In the genomic region with DNA sequence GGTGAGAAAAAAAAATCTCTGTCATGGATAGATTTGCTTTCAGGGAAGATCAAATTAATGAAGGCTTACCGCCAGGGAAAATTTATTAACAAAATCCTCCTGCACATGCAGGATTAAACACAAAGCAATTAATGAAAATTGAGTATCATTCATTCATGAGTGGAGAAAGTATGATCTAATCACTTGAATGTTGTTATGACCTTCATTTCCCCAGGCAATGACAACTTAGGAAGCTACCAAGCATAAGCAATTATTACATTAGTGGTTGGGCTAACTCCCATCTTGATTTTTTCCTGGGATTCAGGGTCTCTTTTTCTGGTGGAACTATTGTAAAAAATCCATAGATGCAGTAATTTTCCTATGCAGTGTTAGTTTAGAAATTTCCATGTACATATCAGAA, we compare ENCODE assay signal across 30 mouse cellular contexts. TPM values are rescaled to one million over a fixed set of nuclear protein-coding genes. Genes with fewer than 3 reads are reported as not detected.
A peak's percentile ranks its signal among the peaks of the same experiment; 100 is the strongest.
DNase-seq lines count a peak whose midpoint lies in the region; ATAC-seq and TF ChIP-seq lines count a peak whose summit lies in the region.
"Had no signal": no experiment of that assay in that cellular context is flagged by ENCODE, and none has a peak within 500 bp of the region (broad histone marks: within the 10 kb centered on the region; RNA-seq: fewer than 3 reads in every experiment).

No protein-coding gene starts in this region.

- no peaks in the 10 kb centered on the region for H3K9me3 ChIP-seq in hindbrain, embryonic 12.5 days (replicated peaks)
- no peaks in the 10 kb centered on the region for H3K9me3 ChIP-seq in hindbrain, embryonic 10.5 days
- no peaks in the 10 kb centered on the region for H3K9me3 ChIP-seq in midbrain, postnatal 0 days (ENCODE audit: low read length)
- no peaks in the 10 kb centered on the region for H3K9me3 ChIP-seq in midbrain, embryonic 10.5 days (replicated peaks)
- H3K9me3 ChIP-seq in forebrain, embryonic 14.5 days (replicated peaks; ENCODE audit: control insufficient read depth, low read length) = no peaks in the 10 kb centered on the region
- H3K9me3 ChIP-seq in hindbrain, embryonic 14.5 days (ENCODE audit: control insufficient read depth, low read length) = no peaks in the 10 kb centered on the region
- H3K9me3 ChIP-seq: embryonic facial prominence, embryonic 13.5 days; hindbrain, embryonic 15.5 days; intestine, embryonic 15.5 days; liver, embryonic 13.5 days; megakaryocyte, embryonic 14.5 days; neural tube, embryonic 13.5 days; stomach, embryonic 15.5 days had no signal

- no peak for DNase-seq in hindbrain, embryonic 10.5 days (ENCODE audit: low spot score)
- DNase-seq in midbrain, postnatal 0 days (ENCODE audit: low spot score) = peak; percentile 18
- DNase-seq in midbrain, embryonic 10.5 days (ENCODE audit: low spot score) = no peak
- DNase-seq in forebrain, embryonic 14.5 days (ENCODE audit: low spot score) = peak; percentile 32
- no peak for DNase-seq in hindbrain, embryonic 14.5 days (ENCODE audit: low spot score)
- DNase-seq: adrenal gland, postnatal 25 days; B cell, adult 2 months; cerebellum, adult 18-20 months; gastrocnemius, postnatal 10 days; heart, postnatal 14 days; kidney, adult 8-10 months; liver, embryonic 13.5 days; lung, adult 18-20 months; lung, postnatal 4 days had no signal

- WGBS in hindbrain, embryonic 12.5 days = 71% methylated on average over 1 of the region's 1 CpGs
- whole genome bisulfite sequencing in hindbrain, embryonic 10.5 days = 85% methylated on average over 1 of the region's 1 CpGs
- WGBS in midbrain, postnatal 0 days = 66% methylated on average over 1 of the region's 1 CpGs
- WGBS in midbrain, embryonic 10.5 days = 89% methylated on average over 1 of the region's 1 CpGs
- 21% methylated on average over 1 of the region's 1 CpGs for WGBS in forebrain, embryonic 14.5 days
- 46% methylated on average over 1 of the region's 1 CpGs for WGBS in hindbrain, embryonic 14.5 days

- peaks cover 8% of the 10 kb centered on the region; the same call in 1 of the 2 replicates for H3K4me1 ChIP-seq in hindbrain, embryonic 12.5 days
- H3K4me1 ChIP-seq in hindbrain, embryonic 10.5 days (replicated peaks) = peaks cover 15% of the 10 kb centered on the region
- 0 out of 2 replicates have a peak, but pooled peaks cover 2% of the 10 kb centered on the region for H3K4me1 ChIP-seq in midbrain, postnatal 0 days (ENCODE audit: insufficient read depth, low read length)
- H3K4me1 ChIP-seq in midbrain, embryonic 10.5 days = peaks cover 19% of the 10 kb centered on the region
- H3K4me1 ChIP-seq in forebrain, embryonic 14.5 days (ENCODE audit: control insufficient read depth, insufficient read depth, low read length) = peaks cover 12% of the 10 kb centered on the region
- H3K4me1 ChIP-seq in hindbrain, embryonic 14.5 days (replicated peaks; ENCODE audit: control insufficient read depth, insufficient read depth, low read length) = peaks cover 12% of the 10 kb centered on the region
- H3K4me1 ChIP-seq: intestine, embryonic 15.5 days; liver, embryonic 13.5 days; megakaryocyte, embryonic 14.5 days; stomach, embryonic 15.5 days had no signal

- no peaks in the 10 kb centered on the region for H3K36me3 ChIP-seq in hindbrain, embryonic 12.5 days
- no peaks in the 10 kb centered on the region for H3K36me3 ChIP-seq in hindbrain, embryonic 10.5 days
- H3K36me3 ChIP-seq in midbrain, postnatal 0 days (ENCODE audit: insufficient read depth, low read length) = no peaks in the 10 kb centered on the region
- no peaks in the 10 kb centered on the region for H3K36me3 ChIP-seq in midbrain, embryonic 10.5 days
- no peaks in the 10 kb centered on the region for H3K36me3 ChIP-seq in forebrain, embryonic 14.5 days (ENCODE audit: control insufficient read depth, insufficient read depth, low read length)
- no peaks in the 10 kb centered on the region for H3K36me3 ChIP-seq in hindbrain, embryonic 14.5 days (replicated peaks; ENCODE audit: control insufficient read depth, insufficient read depth)
- H3K36me3 ChIP-seq: embryonic facial prominence, embryonic 13.5 days; hindbrain, embryonic 15.5 days; intestine, embryonic 15.5 days; liver, embryonic 13.5 days; neural tube, embryonic 13.5 days; stomach, embryonic 15.5 days had no signal

- H3K4me3 ChIP-seq in hindbrain, embryonic 12.5 days = no peak overlapping the region
- H3K4me3 ChIP-seq in hindbrain, embryonic 10.5 days = no peak overlapping the region
- no peak overlapping the region for H3K4me3 ChIP-seq in midbrain, postnatal 0 days (ENCODE audit: low read depth, low read length)
- no peak overlapping the region for H3K4me3 ChIP-seq in midbrain, embryonic 10.5 days
- H3K4me3 ChIP-seq in forebrain, embryonic 14.5 days (ENCODE audit: low read depth, low read length) = no peak overlapping the region
- no peak overlapping the region for H3K4me3 ChIP-seq in hindbrain, embryonic 14.5 days (replicated peaks; ENCODE audit: low read length)
- H3K4me3 ChIP-seq: embryonic facial prominence, embryonic 13.5 days; hindbrain, embryonic 15.5 days; intestine, embryonic 15.5 days; liver, embryonic 13.5 days; megakaryocyte, embryonic 14.5 days; neural tube, embryonic 13.5 days; stomach, embryonic 15.5 days had no signal

- no peak for TF ChIP-seq CTCF in midbrain, postnatal 0 days (IDR thresholded peaks at IDR 0.05)

- H3K27me3 ChIP-seq in hindbrain, embryonic 12.5 days = 0 out of 2 replicates have a peak, but pooled peaks cover 3% of the 10 kb centered on the region
- no peaks in the 10 kb centered on the region; the same call in none of the 2 replicates for H3K27me3 ChIP-seq in hindbrain, embryonic 10.5 days (ENCODE audit: insufficient read depth, poor library complexity, severe bottlenecking)
- H3K27me3 ChIP-seq in midbrain, postnatal 0 days (ENCODE audit: insufficient read depth, low read length) = no peaks in the 10 kb centered on the region
- H3K27me3 ChIP-seq in midbrain, embryonic 10.5 days (ENCODE audit: low read depth, poor library complexity, severe bottlenecking) = peaks cover 6% of the 10 kb centered on the region
- no peaks in the 10 kb centered on the region for H3K27me3 ChIP-seq in forebrain, embryonic 14.5 days (replicated peaks; ENCODE audit: control insufficient read depth, insufficient read depth, low read length)
- H3K27me3 ChIP-seq in hindbrain, embryonic 14.5 days (ENCODE audit: control insufficient read depth, insufficient read depth, low read length) = no peaks in the 10 kb centered on the region
- H3K27me3 ChIP-seq: embryonic facial prominence, embryonic 13.5 days; hindbrain, embryonic 15.5 days; intestine, embryonic 15.5 days; liver, embryonic 13.5 days; megakaryocyte, embryonic 14.5 days; neural tube, embryonic 13.5 days; stomach, embryonic 15.5 days had no signal

- no peak overlapping the region for H3K4me2 ChIP-seq in hindbrain, embryonic 12.5 days (replicated peaks)
- H3K4me2 ChIP-seq in midbrain, postnatal 0 days (ENCODE audit: low read depth, low read length, poor library complexity, severe bottlenecking) = no peak overlapping the region
- H3K4me2 ChIP-seq in forebrain, embryonic 14.5 days (ENCODE audit: low read length) = no peak overlapping the region
- no peak overlapping the region for H3K4me2 ChIP-seq in hindbrain, embryonic 14.5 days (replicated peaks)
- H3K4me2 ChIP-seq: embryonic facial prominence, embryonic 13.5 days; hindbrain, embryonic 15.5 days; intestine, embryonic 15.5 days; liver, embryonic 13.5 days; neural tube, embryonic 13.5 days; stomach, embryonic 15.5 days had no signal

- H3K9ac ChIP-seq in hindbrain, embryonic 12.5 days = no peak overlapping the region
- no peak overlapping the region for H3K9ac ChIP-seq in midbrain, postnatal 0 days (replicated peaks; ENCODE audit: low read length, poor library complexity, severe bottlenecking)
- H3K9ac ChIP-seq in forebrain, embryonic 14.5 days (ENCODE audit: low read length) = no peak overlapping the region
- H3K9ac ChIP-seq in hindbrain, embryonic 14.5 days = no peak overlapping the region
- H3K9ac ChIP-seq: embryonic facial prominence, embryonic 13.5 days; hindbrain, embryonic 15.5 days; intestine, embryonic 15.5 days; liver, embryonic 13.5 days; neural tube, embryonic 13.5 days; stomach, embryonic 15.5 days had no signal

- ATAC-seq in hindbrain, embryonic 12.5 days (ENCODE audit: low FRiP score) = peak; percentile 58
- no peak for ATAC-seq in midbrain, postnatal 0 days (ENCODE audit: low FRiP score)
- ATAC-seq in forebrain, embryonic 14.5 days = peak; percentile 37
- no peak for ATAC-seq in hindbrain, embryonic 14.5 days (ENCODE audit: low FRiP score)
- ATAC-seq: intestine, embryonic 15.5 days; lung, postnatal 0 days had no signal

- no peak overlapping the region for H3K27ac ChIP-seq in hindbrain, embryonic 12.5 days
- no peak overlapping the region for H3K27ac ChIP-seq in hindbrain, embryonic 10.5 days
- no peak overlapping the region for H3K27ac ChIP-seq in midbrain, postnatal 0 days (ENCODE audit: low read depth, low read length)
- no peak overlapping the region for H3K27ac ChIP-seq in midbrain, embryonic 10.5 days (replicated peaks)
- no peak overlapping the region; the same call in 1 of the 2 replicates for H3K27ac ChIP-seq in forebrain, embryonic 14.5 days (ENCODE audit: low read depth, low read length)
- peak overlapping the region; percentile 40 for H3K27ac ChIP-seq in hindbrain, embryonic 14.5 days
- H3K27ac ChIP-seq: embryonic facial prominence, embryonic 13.5 days; intestine, embryonic 15.5 days; kidney, postnatal 0 days; liver, embryonic 13.5 days; stomach, embryonic 15.5 days had no signal

RNA-seq across cellular contexts. Expression of gene Prps1l1, which starts 23.3 kb away (rescaled TPM):
- not detected in 2 replicates for polyA plus RNA-seq in hindbrain, embryonic 12.5 days (2016; fragmentation: Nextera tagmentation; extraction: Ambion mirVana)
- polyA plus RNA-seq in hindbrain, embryonic 10.5 days (2016; fragmentation: Nextera tagmentation; extraction: Ambion mirVana) = not detected in 2 replicates
- total RNA-seq in midbrain, postnatal 0 days (2014; rRNA removed) = not detected in 2 replicates
- polyA plus RNA-seq in midbrain, postnatal 0 days (2015; fragmentation: Nextera tagmentation; extraction: Ambion mirVana) = not detected in 2 replicates
- not detected in 2 replicates for polyA plus RNA-seq in midbrain, embryonic 10.5 days (2016; fragmentation: Nextera tagmentation; extraction: Ambion mirVana)
- not detected in 2 replicates for polyA plus RNA-seq in forebrain, embryonic 14.5 days (2014; fragmentation: Nextera tagmentation; extraction: Ambion mirVana)
- polyA plus RNA-seq in hindbrain, embryonic 14.5 days (2014; fragmentation: Nextera tagmentation; extraction: Ambion mirVana) = not detected in 2 replicates
- total RNA-seq: adrenal gland, adult 18-20 months; adrenal gland, postnatal 25 days; gastrocnemius, postnatal 10 days; heart, postnatal 14 days; layer of hippocampus, adult 8-10 months; layer of hippocampus, postnatal 25 days; left cerebral cortex, adult 8-10 months; left cerebral cortex, postnatal 4 days had no signal
- polyA plus RNA-seq: embryonic facial prominence, embryonic 13.5 days; heart, embryonic 14.5 days; hindbrain, embryonic 15.5 days; intestine, embryonic 15.5 days; kidney, postnatal 0 days; limb, embryonic 14.5 days; lung, postnatal 0 days; neural tube, embryonic 13.5 days; stomach, embryonic 15.5 days had no signal

RNA-seq across cellular contexts. Expression of gene Snx13, which starts 39.1 kb away (rescaled TPM):
- 24.7 and 28.2 TPM in 2 replicates for polyA plus RNA-seq in hindbrain, embryonic 12.5 days (2016; fragmentation: Nextera tagmentation; extraction: Ambion mirVana)
- polyA plus RNA-seq in hindbrain, embryonic 10.5 days (2016; fragmentation: Nextera tagmentation; extraction: Ambion mirVana) = 14.7 and 16.4 TPM in 2 replicates
- 22.0 and 27.3 TPM in 2 replicates for total RNA-seq in midbrain, postnatal 0 days (2014; rRNA removed)
- 21.4 and 22.3 TPM in 2 replicates for polyA plus RNA-seq in midbrain, postnatal 0 days (2015; fragmentation: Nextera tagmentation; extraction: Ambion mirVana)
- polyA plus RNA-seq in midbrain, embryonic 10.5 days (2016; fragmentation: Nextera tagmentation; extraction: Ambion mirVana) = 15.3 and 15.6 TPM in 2 replicates
- polyA plus RNA-seq in forebrain, embryonic 14.5 days (2014; fragmentation: Nextera tagmentation; extraction: Ambion mirVana) = 27.8 and 38.2 TPM in 2 replicates
- 32.8 and 37.1 TPM in 2 replicates for polyA plus RNA-seq in hindbrain, embryonic 14.5 days (2014; fragmentation: Nextera tagmentation; extraction: Ambion mirVana)

Comparison
In these comparisons a context has a peak if more than half of its experiments do, and no peak if none do; other contexts are left out.
1. ATAC-seq: peak in hindbrain, embryonic 12.5 days (single experiment) and forebrain, embryonic 14.5 days (single experiment); none in midbrain, postnatal 0 days (single experiment) and hindbrain, embryonic 14.5 days (single experiment).
2. DNase-seq: peak in midbrain, postnatal 0 days (single experiment) and forebrain, embryonic 14.5 days (single experiment); none in hindbrain, embryonic 10.5 days (single experiment), midbrain, embryonic 10.5 days (single experiment) and hindbrain, embryonic 14.5 days (single experiment).